Mouse (Mus musculus) neural tube, embryonic 14.5 days (tissue): ENCODE data around the gene Cst7. TPM values are rescaled to one million over a fixed set of nuclear protein-coding genes. Genes with fewer than 3 reads are reported as not detected.
"Not testable (repeated sequence)": the region's sequence is repeated elsewhere in the genome, so short reads cannot be mapped to it uniquely, and the experiment has no call there.

Experiments
- ATAC-seq: fragments of 200-750 bp; cut with Nextera tagmentation; 2 replicates; pipeline ENCODE4 v1.8.0; 2017; ENCODE audit warnings: low read depth, mild to moderate bottlenecking, moderate TSS enrichment, moderate library complexity
- H3K27ac ChIP-seq: fragments of 300-500 bp; sonication (generic); 2 replicates; pipeline ENCODE4 v1.5.1; 2014; ENCODE audit warnings: low read depth, mild to moderate bottlenecking, control low read depth, low read length, moderate library complexity, mixed read lengths
- H3K27me3 ChIP-seq: fragments of 300-500 bp; sonication (generic); 2 replicates; pipeline ENCODE4 v1.6.1; 2014; ENCODE audit warnings: low read length; ENCODE audit not compliant: control insufficient read depth, insufficient read depth
- H3K36me3 ChIP-seq: fragments of 300-500 bp; sonication (generic); 2 replicates; pipeline ENCODE4 v1.6.1; 2014; ENCODE audit warnings: low read length, mixed read lengths; ENCODE audit not compliant: control insufficient read depth, insufficient read depth
- H3K4me1 ChIP-seq: fragments of 300-500 bp; sonication (generic); 2 replicates; pipeline ENCODE4 v1.6.1; 2014; ENCODE audit warnings: low read length; ENCODE audit not compliant: control insufficient read depth, insufficient read depth
- H3K4me2 ChIP-seq: fragments of 300-500 bp; sonication (generic); 2 replicates; pipeline ENCODE4 v1.6.1; 2014; ENCODE audit warnings: mild to moderate bottlenecking, low read depth, low read length, control low read depth
- H3K4me3 ChIP-seq: fragments of 300-500 bp; sonication (generic); 2 replicates; pipeline ENCODE4 v1.5.1; 2014; ENCODE audit warnings: low read depth, low read length, control low read depth, mixed read lengths
- H3K9ac ChIP-seq: fragments of 300-500 bp; sonication (generic); replicated peaks from 2 replicates; pipeline ENCODE4 v1.6.1; 2014; ENCODE audit warnings: low read depth, mild to moderate bottlenecking, control low read depth, low read length, mixed read lengths
- H3K9me3 ChIP-seq: fragments of 300-500 bp; sonication (generic); 2 replicates; pipeline ENCODE4 v1.6.1; 2016; ENCODE audit warnings: low read length; ENCODE audit not compliant: control insufficient read depth
- WGBS: fragments of 180-500 bp; shearing (Covaris S2); extraction: QIAGEN DNeasy Blood & Tissue Kit; methylation state at CpG from one replicate; pipeline ENCODE4 v1.1.7; 2014; 5-methylcytosine and 5-hydroxymethylcytosine counted together
- polyA plus RNA-seq: library from polyadenylated mRNA; unstranded; fragments of >200 nt; fragmentation: Nextera tagmentation; extraction: Ambion mirVana; gene quantifications from 2 replicates; pipeline ENCODE4 v1.2.1, GENCODE M21; 2014

The Cst7 gene
- 0.82 TPM in 1 of 2 replicates, not detected in the other for polyA plus RNA-seq

GRCm38 (mm10) chr2:150569847-150570590, at the start of gene Cst7:
Gene Cst7 (plus strand): TSS chr2:150570415.
- Histone ChIP-seq H3K4me1 (no peaks in the 10 kb centered on the region), H3K9ac (no peak within 1 kb of the TSS), H3K9me3 (no peaks in the 10 kb centered on the region), H3K27ac (no peak within 1 kb of the TSS), H3K4me3 (no peak within 1 kb of the TSS), H3K4me2 (no peak within 1 kb of the TSS), H3K36me3 (no peaks in the 10 kb centered on the region), H3K27me3 (no peaks in the 10 kb centered on the region)
- no peak for ATAC-seq
- 83% methylated on average over 11 of the region's 11 CpGs for WGBS

DNA sequence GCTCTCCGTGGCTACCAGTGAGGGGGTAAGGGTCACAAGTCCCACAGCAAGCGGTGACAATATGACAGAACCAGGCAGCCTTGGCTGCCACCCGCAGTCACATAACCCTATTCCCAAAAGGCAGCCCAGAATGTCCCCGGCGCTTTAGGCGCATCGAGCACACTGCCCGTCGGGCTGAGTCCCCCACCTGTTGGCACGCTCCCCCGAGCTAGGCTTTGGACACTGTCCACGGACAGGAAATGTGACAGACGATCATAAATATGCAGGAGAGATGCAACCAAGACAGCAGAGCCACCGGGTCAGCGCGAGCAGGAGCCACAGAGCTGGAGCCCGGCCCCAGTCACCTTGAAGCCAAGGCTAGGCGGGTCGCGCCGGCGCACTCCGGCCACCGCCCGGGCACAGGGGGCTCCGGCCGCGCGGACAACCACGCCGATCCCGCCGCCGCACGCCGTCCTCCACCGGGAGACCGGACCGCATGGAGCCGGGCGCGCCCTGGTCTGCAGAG, 44.5 kb upstream of the Cst7 start:
- H3K4me1 ChIP-seq: no peaks in the 10 kb centered on the region
- peak overlapping the region; percentile 42 for H3K9ac ChIP-seq
- peak; percentile 71; the same call in 1 of the 2 replicates for ATAC-seq
- WGBS: 3% methylated on average over 42 of the region's 42 CpGs
- H3K27me3 ChIP-seq: peaks cover 3% of the 10 kb centered on the region; the same call in 1 of the 2 replicates
- H3K36me3 ChIP-seq: no peaks in the 10 kb centered on the region
- H3K9me3 ChIP-seq: no peaks in the 10 kb centered on the region
- no peak overlapping the region for H3K27ac ChIP-seq
- H3K4me2 ChIP-seq: peak overlapping the region; percentile 71
- H3K4me3 ChIP-seq: peak overlapping the region; percentile 36

GRCm38 (mm10) chr2:150549576-150549975, 20.6 kb upstream of the Cst7 start:
- H3K4me1 ChIP-seq, H3K27me3 ChIP-seq, ATAC-seq, H3K4me2 ChIP-seq, H3K36me3 ChIP-seq, H3K9me3 ChIP-seq, H3K27ac ChIP-seq, H3K4me3 ChIP-seq, H3K9ac ChIP-seq: not testable (repeated sequence)
- WGBS: 83% methylated on average over 10 of the region's 10 CpGs

- Histone ChIP-seq H3K36me3 (no peaks in the 10 kb centered on the region), H3K4me3 (no peak overlapping the region), H3K27ac (no peak overlapping the region), H3K9ac (no peak overlapping the region), H3K4me1 (no peaks in the 10 kb centered on the region), H3K9me3 (no peaks in the 10 kb centered on the region), H3K4me2 (no peak overlapping the region), H3K27me3 (no peaks in the 10 kb centered on the region)
- WGBS: 60% methylated on average over 3 of the region's 3 CpGs
- peak; percentile 34; the same call in 1 of the 2 replicates for ATAC-seq
Observed at GRCm38 (mm10) chr2:150558568-150558967, 11.6 kb upstream of the Cst7 start.

GRCm38 (mm10) chr2:150567051-150567450, 3.2 kb upstream of the Cst7 start:
- Histone ChIP-seq H3K9ac (no peak overlapping the region), H3K4me1 (no peaks in the 10 kb centered on the region), H3K27me3 (no peaks in the 10 kb centered on the region), H3K27ac (no peak overlapping the region), H3K9me3 (no peaks in the 10 kb centered on the region), H3K4me3 (no peak overlapping the region), H3K4me2 (no peak overlapping the region), H3K36me3 (no peaks in the 10 kb centered on the region)
- WGBS: 80% methylated on average over 2 of the region's 2 CpGs
- ATAC-seq: no peak

- no peak overlapping the region for H3K27ac ChIP-seq
- no peak for ATAC-seq
- no peaks in the 10 kb centered on the region for H3K9me3 ChIP-seq
- H3K4me3 ChIP-seq: no peak overlapping the region
- no peaks in the 10 kb centered on the region for H3K27me3 ChIP-seq
- no peaks in the 10 kb centered on the region for H3K36me3 ChIP-seq
- no peaks in the 10 kb centered on the region for H3K4me1 ChIP-seq
- no peak overlapping the region for H3K4me2 ChIP-seq
- no peak overlapping the region for H3K9ac ChIP-seq
- 93% methylated on average over 2 of the region's 2 CpGs for WGBS
Observed at GRCm38 (mm10) chr2:150570761-150571160, 546 bp downstream of the Cst7 start.

DNA sequence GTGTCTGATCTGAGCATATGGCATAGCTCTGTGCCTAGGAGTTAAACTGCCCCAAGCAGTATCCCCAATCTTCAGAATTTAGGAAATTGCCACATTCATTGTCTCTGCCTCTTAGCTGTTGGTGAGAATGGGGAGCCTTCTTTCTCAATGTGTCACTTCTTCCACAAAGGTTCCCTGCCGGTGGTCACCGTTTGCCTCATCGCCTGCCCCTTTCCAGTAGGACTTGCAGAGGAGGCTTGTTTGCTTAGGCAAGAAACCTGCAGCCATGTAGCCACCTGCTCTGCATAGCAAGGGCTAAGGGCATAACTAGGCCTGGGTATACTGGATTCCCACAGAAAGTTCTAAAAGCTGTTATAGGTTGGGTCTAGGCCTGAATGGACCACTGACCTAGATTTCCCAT, 2.2 kb downstream of the Cst7 start:
- Histone ChIP-seq H3K9ac (no peak overlapping the region), H3K27ac (no peak overlapping the region), H3K4me1 (no peaks in the 10 kb centered on the region), H3K27me3 (no peaks in the 10 kb centered on the region), H3K4me3 (no peak overlapping the region), H3K9me3 (no peaks in the 10 kb centered on the region), H3K4me2 (no peak overlapping the region), H3K36me3 (no peaks in the 10 kb centered on the region; the same call in 1 of the 2 replicates)
- WGBS: 95% methylated on average over 3 of the region's 3 CpGs
- no peak for ATAC-seq

DNA sequence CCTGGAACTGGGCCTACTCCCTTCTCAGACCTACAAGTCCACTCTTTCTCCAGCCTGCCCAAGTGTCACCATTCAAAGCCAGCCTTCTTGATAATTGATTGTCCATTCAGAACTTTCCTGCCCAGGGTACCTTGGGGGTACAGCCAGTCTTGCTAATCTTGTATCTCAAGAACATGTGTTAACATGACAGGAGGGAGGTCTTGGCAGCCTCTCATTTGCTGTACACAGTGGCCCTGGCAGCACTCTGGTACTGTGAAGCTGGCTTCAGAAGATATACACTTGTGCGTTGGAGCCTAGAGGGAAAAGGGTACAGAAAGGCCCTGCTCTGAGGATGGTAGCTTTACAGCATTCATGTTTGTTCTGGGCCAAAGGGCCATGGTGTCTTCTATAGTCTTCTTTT, 6.0 kb downstream of the Cst7 start:
- ATAC-seq: no peak
- no peak overlapping the region for H3K9ac ChIP-seq
- H3K27ac ChIP-seq: no peak overlapping the region
- H3K4me1 ChIP-seq: no peaks in the 10 kb centered on the region
- H3K4me3 ChIP-seq: no peak overlapping the region
- H3K9me3 ChIP-seq: no peaks in the 10 kb centered on the region
- H3K27me3 ChIP-seq: no peaks in the 10 kb centered on the region
- H3K36me3 ChIP-seq: no peaks in the 10 kb centered on the region; the same call in 1 of the 2 replicates
- H3K4me2 ChIP-seq: no peak overlapping the region
- WGBS: 96% methylated on average over 1 of the region's 1 CpGs

DNA sequence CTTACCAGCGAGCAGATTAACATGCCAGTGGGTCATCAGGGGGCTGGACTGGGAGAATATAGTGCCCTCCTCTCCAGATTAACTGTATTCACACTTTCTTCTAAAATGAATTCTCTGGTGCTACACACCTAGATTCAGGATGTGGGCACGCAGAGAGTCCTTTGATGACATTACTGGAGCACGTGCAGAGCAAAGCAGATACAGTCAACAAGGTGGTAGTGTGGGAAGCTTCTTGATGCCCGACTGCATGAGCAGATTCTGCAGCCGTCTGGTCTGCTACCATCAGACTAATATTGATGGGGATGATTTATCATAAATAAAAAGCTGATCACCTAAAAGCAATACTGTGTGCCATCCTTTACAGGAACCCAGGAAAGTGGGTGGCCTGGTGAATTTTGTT, 8.4 kb downstream of the Cst7 start:
- no peaks in the 10 kb centered on the region for H3K27me3 ChIP-seq
- 87% methylated on average over 5 of the region's 5 CpGs for WGBS
- no peaks in the 10 kb centered on the region for H3K4me1 ChIP-seq
- no peaks in the 10 kb centered on the region for H3K9me3 ChIP-seq
- no peak overlapping the region for H3K27ac ChIP-seq
- H3K4me3 ChIP-seq: no peak overlapping the region
- no peak for ATAC-seq
- no peak overlapping the region for H3K4me2 ChIP-seq
- peaks cover 5% of the 10 kb centered on the region for H3K36me3 ChIP-seq
- no peak overlapping the region for H3K9ac ChIP-seq
